Mouse (Mus musculus): ENCODE data around the gene Hoxd12. TPM values are rescaled to one million over a fixed set of nuclear protein-coding genes. Genes with fewer than 3 reads are reported as not detected.

The Hoxd12 gene
- polyA plus RNA-seq, 1 experiment from 2014 or later = not detected

DNA sequence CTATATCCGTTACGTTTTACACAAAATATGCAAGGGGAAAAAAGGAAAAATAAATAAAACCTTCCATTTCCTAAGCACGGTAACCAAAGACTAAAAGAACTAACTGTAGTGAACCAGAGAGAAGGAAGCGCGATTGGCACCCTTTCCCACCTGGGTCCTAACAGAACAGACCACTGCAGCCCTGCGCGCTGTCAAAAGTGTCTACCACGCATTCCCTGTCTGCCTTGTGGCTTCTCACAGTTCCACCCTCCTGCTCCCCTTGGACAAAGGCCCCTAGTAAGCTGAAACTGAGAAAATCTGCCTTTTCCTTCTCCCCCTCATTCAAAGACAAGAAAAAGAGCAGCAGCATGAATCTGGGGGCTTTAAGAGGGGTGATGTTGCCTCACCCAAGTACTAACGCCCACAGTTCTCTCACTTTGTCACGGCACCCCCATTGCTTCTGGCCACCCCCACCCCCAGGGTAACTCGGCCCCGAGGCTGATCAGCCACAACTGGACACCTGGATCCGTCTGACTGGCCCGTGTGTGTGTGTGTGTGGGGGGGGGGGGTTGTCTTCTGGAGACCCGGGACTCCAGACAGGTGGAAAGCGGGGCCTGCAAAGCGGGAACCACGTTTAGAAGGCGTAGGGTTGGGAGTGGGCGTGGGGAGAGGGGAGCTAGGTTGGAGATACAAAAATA is 19.9 kb upstream of the Hoxd12 start:
- Histone ChIP-seq H3K27me3 (ENCODE audit: control insufficient read depth, insufficient read depth, low read length) (peaks cover 88% of the 10 kb centered on the region), H3K36me3 (ENCODE audit: control insufficient read depth, insufficient read depth, low read length) (no peaks in the 10 kb centered on the region), H3K9me3 (ENCODE audit: control insufficient read depth, low read length) (no peaks in the 10 kb centered on the region), H3K4me2 (ENCODE audit: low read length) (no peak overlapping the region), H3K9ac (ENCODE audit: low read length) (no peak overlapping the region), H3K27ac (replicated peaks in 1 of 2; ENCODE audit: control insufficient read depth in 1 of 2, insufficient read depth in 1 of 2, low read depth in 2 of 2, low read length in 2 of 2) (no peak overlapping the region), H3K4me3 (ENCODE audit: control insufficient read depth in 1 of 2, insufficient read depth in 1 of 2, low read depth in 1 of 2, low read length in 2 of 2) (no peak overlapping the region), H3K4me1 (ENCODE audit: control insufficient read depth in 2 of 2, insufficient read depth in 2 of 2, low read length in 2 of 2) (peaks cover 0 to 6% of the 10 kb centered on the region in 2 experiments; a peak in 1 of 4 replicates)
- 6% methylated on average over 20 of the region's 20 CpGs for WGBS
- no peak for ATAC-seq (ENCODE audit: insufficient number of reproducible peaks, insufficient read depth, low FRiP score, low read depth)

DNA sequence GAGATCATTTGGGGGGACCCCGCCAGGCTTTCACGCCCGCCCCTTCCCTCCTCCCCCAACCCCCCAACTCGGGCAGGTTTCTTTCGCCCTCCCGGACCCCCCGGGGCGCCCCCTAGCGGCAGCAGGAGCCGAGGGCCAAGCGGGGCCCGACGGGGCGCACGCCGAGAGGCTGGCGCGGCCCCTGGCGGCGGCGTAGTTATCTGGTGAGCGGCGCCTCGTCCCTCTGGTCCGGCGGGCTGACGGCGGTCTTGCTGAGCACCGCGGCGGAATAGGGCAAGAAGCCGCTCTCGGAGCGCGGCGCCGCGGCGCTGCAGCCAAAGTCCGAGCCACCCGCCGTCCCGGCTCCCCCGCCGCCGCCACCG is 19.4 kb upstream of the Hoxd12 start:
- Histone ChIP-seq H3K27ac (replicated peaks in 1 of 2; ENCODE audit: control insufficient read depth in 1 of 2, insufficient read depth in 1 of 2, low read depth in 2 of 2, low read length in 2 of 2) (no peak overlapping the region), H3K36me3 (ENCODE audit: control insufficient read depth, insufficient read depth, low read length) (no peaks in the 10 kb centered on the region), H3K4me3 (ENCODE audit: control insufficient read depth in 1 of 2, insufficient read depth in 1 of 2, low read depth in 1 of 2, low read length in 2 of 2) (peak overlapping the region; percentile 15 to 32; a peak in 3 of 4 replicates), H3K4me1 (ENCODE audit: control insufficient read depth in 2 of 2, insufficient read depth in 2 of 2, low read length in 2 of 2) (peaks cover 0 to 6% of the 10 kb centered on the region in 2 experiments; a peak in 1 of 4 replicates), H3K9ac (ENCODE audit: low read length) (no peak overlapping the region), H3K9me3 (ENCODE audit: control insufficient read depth, low read length) (no peaks in the 10 kb centered on the region), H3K4me2 (ENCODE audit: low read length) (peak overlapping the region; percentile 57), H3K27me3 (ENCODE audit: control insufficient read depth, insufficient read depth, low read length) (peaks cover 88% of the 10 kb centered on the region)
- 2% methylated on average over 16 of the region's 47 CpGs for WGBS
- no peak for ATAC-seq (ENCODE audit: insufficient number of reproducible peaks, insufficient read depth, low FRiP score, low read depth)

DNA sequence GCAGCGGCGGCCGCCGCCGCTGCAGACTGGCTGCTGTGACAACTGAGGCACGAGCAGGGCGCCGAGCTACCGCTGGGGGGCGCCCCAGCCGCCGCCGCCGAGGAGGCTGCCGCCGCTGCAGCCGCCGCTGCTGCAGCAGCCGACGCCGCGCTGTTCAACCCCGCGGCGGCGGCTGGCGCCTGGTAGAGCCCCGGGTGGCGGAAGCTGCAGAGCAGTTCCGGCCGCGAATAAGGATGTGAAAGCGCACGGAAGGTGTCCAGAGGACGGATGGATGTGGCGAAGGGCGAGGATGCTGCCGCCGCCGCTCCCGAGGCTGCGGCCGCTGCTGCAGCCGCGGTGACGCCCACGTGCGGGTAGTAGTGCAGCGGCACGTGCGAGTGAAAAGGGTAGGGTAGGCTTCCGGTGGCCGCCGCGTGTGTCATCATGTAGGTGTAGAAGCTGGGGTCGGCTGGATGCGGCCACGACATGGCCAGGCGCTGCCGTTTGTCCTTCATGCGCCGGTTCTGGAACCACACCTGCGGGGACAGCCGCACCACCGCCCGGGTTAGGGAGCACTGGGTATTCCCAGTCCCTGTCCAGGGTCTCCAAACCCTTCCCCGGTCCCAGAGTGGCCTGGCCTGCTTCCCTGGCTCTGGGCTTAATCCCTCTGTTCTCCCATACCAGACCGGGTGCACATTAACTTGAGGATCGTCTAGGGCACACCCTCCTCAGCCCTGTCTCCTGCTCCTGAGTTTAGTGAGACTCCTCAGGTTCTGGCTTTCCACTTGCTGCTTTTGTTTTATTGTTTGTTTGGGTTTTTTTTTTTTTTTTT is 18.8 kb upstream of the Hoxd12 start:
- Histone ChIP-seq H3K4me3 (ENCODE audit: control insufficient read depth in 1 of 2, insufficient read depth in 1 of 2, low read depth in 1 of 2, low read length in 2 of 2) (peak overlapping the region; percentile 15 to 32; a peak in 3 of 4 replicates), H3K4me2 (ENCODE audit: low read length) (peak overlapping the region; percentile 57), H3K4me1 (ENCODE audit: control insufficient read depth in 2 of 2, insufficient read depth in 2 of 2, low read length in 2 of 2) (peaks cover 0 to 6% of the 10 kb centered on the region in 2 experiments; a peak in 1 of 4 replicates), H3K27ac (replicated peaks in 1 of 2; ENCODE audit: control insufficient read depth in 1 of 2, insufficient read depth in 1 of 2, low read depth in 2 of 2, low read length in 2 of 2) (no peak overlapping the region), H3K9me3 (ENCODE audit: control insufficient read depth, low read length) (no peaks in the 10 kb centered on the region), H3K9ac (ENCODE audit: low read length) (0 out of 2 replicates have a peak overlapping the region, but pooled peaks have one; percentile 2), H3K36me3 (ENCODE audit: control insufficient read depth, insufficient read depth, low read length) (no peaks in the 10 kb centered on the region), H3K27me3 (ENCODE audit: control insufficient read depth, insufficient read depth, low read length) (peaks cover 88% of the 10 kb centered on the region)
- WGBS = 1% methylated on average over 57 of the region's 69 CpGs
- no peak for ATAC-seq (ENCODE audit: insufficient number of reproducible peaks, insufficient read depth, low FRiP score, low read depth)

DNA sequence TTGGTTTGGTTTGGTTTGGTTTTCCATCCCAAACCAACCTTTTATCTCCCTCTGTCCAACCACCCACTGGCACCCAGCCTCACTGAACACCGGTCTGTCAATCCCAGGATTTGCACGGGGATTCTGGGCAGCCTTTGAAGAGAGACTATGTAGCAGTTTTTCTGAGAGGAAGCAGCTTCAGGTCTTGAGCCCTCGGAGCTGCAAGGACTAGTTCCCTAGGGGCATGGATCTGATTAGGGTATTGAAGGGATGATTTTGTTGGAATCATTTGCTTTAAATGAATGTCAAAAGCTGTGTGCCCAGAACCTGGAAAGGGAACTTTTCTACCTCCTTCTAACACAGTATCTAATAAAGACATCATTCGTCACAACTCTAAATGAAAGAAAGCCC is 18.2 kb upstream of the Hoxd12 start:
- Histone ChIP-seq H3K4me1 (ENCODE audit: control insufficient read depth in 2 of 2, insufficient read depth in 2 of 2, low read length in 2 of 2) (peaks cover 0 to 8% of the 10 kb centered on the region in 2 experiments; a peak in 1 of 4 replicates), H3K36me3 (ENCODE audit: control insufficient read depth, insufficient read depth, low read length) (no peaks in the 10 kb centered on the region), H3K9me3 (ENCODE audit: control insufficient read depth, low read length) (no peaks in the 10 kb centered on the region), H3K4me2 (ENCODE audit: low read length) (no peak overlapping the region), H3K4me3 (ENCODE audit: control insufficient read depth in 1 of 2, insufficient read depth in 1 of 2, low read depth in 1 of 2, low read length in 2 of 2) (no peak overlapping the region), H3K27me3 (ENCODE audit: control insufficient read depth, insufficient read depth, low read length) (peaks cover 88% of the 10 kb centered on the region), H3K27ac (replicated peaks in 1 of 2; ENCODE audit: control insufficient read depth in 1 of 2, insufficient read depth in 1 of 2, low read depth in 2 of 2, low read length in 2 of 2) (no peak overlapping the region), H3K9ac (ENCODE audit: low read length) (no peak overlapping the region)
- 8% methylated on average over 4 of the region's 4 CpGs for WGBS
- no peak for ATAC-seq (ENCODE audit: insufficient number of reproducible peaks, insufficient read depth, low FRiP score, low read depth)

DNA sequence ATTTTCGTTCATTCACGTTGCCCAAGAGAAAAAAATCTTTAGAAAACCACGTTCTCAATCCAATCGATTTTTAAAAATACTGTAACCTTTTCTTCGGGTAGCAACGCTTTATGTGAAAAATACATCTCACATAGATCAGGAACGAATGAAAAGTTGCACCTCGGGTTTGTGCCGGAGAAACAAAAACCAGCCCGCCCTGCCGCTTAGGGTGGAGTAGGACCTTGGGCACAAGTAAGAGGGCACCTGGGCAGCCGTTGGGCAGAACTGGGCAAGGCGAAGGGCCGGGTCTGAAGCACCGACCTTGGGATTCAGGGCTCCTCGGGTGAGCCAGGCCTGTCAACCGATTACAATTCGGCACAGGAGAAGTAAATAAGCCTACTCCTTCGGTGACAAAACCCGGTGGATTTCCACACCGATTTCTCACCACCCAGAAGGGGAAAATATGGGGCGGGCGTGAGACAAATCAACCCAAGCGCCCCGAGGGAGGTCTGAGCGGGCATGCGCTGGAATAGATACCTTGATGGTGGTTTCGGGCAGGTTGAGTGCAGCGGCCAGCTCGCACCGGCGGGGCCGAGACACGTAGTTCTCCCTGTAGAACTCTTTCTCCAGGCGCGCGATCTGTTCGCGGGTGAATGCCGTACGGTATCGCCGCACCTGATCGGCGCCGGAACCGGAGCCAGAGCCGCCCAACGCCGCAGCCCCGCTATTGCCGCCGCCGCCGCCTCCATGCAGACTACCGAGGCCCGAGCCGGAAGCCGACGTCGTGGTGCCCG is 17.4 kb upstream of the Hoxd12 start:
- H3K4me2 ChIP-seq (ENCODE audit: low read length) = peak overlapping the region; percentile 27
- H3K9ac ChIP-seq (ENCODE audit: low read length) = no peak overlapping the region
- peaks cover 0 to 10% of the 10 kb centered on the region in 2 experiments; a peak in 1 of 4 replicates for H3K4me1 ChIP-seq (ENCODE audit: control insufficient read depth in 2 of 2, insufficient read depth in 2 of 2, low read length in 2 of 2)
- H3K9me3 ChIP-seq (ENCODE audit: control insufficient read depth, low read length) = no peaks in the 10 kb centered on the region
- H3K4me3 ChIP-seq (ENCODE audit: control insufficient read depth in 1 of 2, insufficient read depth in 1 of 2, low read depth in 1 of 2, low read length in 2 of 2) = no peak overlapping the region
- WGBS = 3% methylated on average over 62 of the region's 62 CpGs
- H3K27me3 ChIP-seq (ENCODE audit: control insufficient read depth, insufficient read depth, low read length) = peaks cover 88% of the 10 kb centered on the region
- H3K36me3 ChIP-seq (ENCODE audit: control insufficient read depth, insufficient read depth, low read length) = no peaks in the 10 kb centered on the region
- no peak for ATAC-seq (ENCODE audit: insufficient number of reproducible peaks, insufficient read depth, low FRiP score, low read depth)
- H3K27ac ChIP-seq (replicated peaks in 1 of 2; ENCODE audit: control insufficient read depth in 1 of 2, insufficient read depth in 1 of 2, low read depth in 2 of 2, low read length in 2 of 2) = no peak overlapping the region

DNA sequence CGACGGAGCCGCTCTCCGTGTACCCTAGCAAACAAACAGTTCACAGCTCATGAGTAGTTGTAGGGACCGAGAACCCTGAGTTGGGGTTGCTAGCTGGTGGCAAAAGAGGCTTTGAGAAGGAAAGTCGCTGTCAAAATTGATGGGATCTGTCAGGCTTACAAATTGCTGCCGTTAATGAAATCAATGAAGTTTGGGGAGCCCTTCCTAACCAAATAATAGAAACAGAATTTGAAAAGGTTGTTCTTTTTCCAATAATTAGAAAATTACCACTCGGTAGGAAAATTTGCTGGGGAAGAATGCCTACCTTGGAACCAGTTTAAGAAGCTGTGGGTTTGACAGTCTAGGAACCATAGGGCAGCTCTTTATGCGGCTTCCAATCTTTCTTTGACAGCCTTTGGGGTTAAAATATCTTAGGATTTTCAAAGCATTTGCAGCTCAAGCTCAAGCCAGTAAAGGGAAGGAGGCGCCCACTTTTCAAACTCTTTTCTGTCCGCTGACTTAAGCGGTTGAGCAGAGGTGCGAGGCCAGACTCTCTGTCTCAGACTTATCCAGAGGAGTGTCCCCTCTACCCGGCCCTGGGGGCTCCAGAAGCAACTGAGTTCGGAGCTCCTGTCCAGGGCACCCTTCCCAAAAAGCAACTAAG is 16.7 kb upstream of the Hoxd12 start:
- ATAC-seq (ENCODE audit: insufficient number of reproducible peaks, insufficient read depth, low FRiP score, low read depth) = no peak
- no peaks in the 10 kb centered on the region for H3K36me3 ChIP-seq (ENCODE audit: control insufficient read depth, insufficient read depth, low read length)
- no peak overlapping the region for H3K4me3 ChIP-seq (ENCODE audit: control insufficient read depth in 1 of 2, insufficient read depth in 1 of 2, low read depth in 1 of 2, low read length in 2 of 2)
- peaks cover 92% of the 10 kb centered on the region for H3K27me3 ChIP-seq (ENCODE audit: control insufficient read depth, insufficient read depth, low read length)
- no peaks in the 10 kb centered on the region for H3K9me3 ChIP-seq (ENCODE audit: control insufficient read depth, low read length)
- no peak overlapping the region for H3K9ac ChIP-seq (ENCODE audit: low read length)
- peak overlapping the region; percentile 27 for H3K4me2 ChIP-seq (ENCODE audit: low read length)
- H3K27ac ChIP-seq (replicated peaks in 1 of 2; ENCODE audit: control insufficient read depth in 1 of 2, insufficient read depth in 1 of 2, low read depth in 2 of 2, low read length in 2 of 2) = no peak overlapping the region
- under 1% methylated on average over 15 of the region's 15 CpGs for WGBS
- H3K4me1 ChIP-seq (ENCODE audit: control insufficient read depth in 2 of 2, insufficient read depth in 2 of 2, low read length in 2 of 2) = peaks cover 0 to 10% of the 10 kb centered on the region in 2 experiments; a peak in 1 of 4 replicates
